Mouse (Mus musculus): ENCODE data around the gene Rnf135. TPM values are rescaled to one million over a fixed set of nuclear protein-coding genes. Genes with fewer than 3 reads are reported as not detected.
A peak's percentile ranks its signal among the peaks of the same experiment; 100 is the strongest.
"Not testable (repeated sequence)": the region's sequence is repeated elsewhere in the genome, so short reads cannot be mapped to it uniquely, and the experiment has no call there.

The Rnf135 gene
- total RNA-seq, 2 experiments from 2014 or later = 6.4 to 11.8 TPM

DNA sequence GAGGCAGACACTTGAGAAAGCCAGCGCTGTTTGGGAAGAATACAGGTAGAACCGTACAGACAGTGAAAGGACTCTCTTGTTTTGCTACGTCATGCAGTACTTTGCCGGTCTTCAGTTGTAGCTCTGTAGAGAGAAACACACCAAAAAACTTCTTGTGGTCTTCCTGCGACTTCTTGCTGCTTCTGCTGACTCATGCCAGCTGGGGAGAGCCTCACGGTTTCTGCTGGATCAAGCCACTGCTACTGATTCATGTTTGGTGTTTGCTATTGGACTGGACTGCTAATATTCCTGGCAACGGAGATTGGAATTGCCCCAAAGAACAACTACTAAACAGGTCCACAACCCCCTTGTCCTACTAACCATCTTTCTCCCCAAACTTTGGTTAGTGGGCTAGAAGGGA, 12.7 kb downstream of the Rnf135 start:
- no peak for ATAC-seq (replicated peaks; ENCODE audit: poor library complexity, severe bottlenecking)

DNA sequence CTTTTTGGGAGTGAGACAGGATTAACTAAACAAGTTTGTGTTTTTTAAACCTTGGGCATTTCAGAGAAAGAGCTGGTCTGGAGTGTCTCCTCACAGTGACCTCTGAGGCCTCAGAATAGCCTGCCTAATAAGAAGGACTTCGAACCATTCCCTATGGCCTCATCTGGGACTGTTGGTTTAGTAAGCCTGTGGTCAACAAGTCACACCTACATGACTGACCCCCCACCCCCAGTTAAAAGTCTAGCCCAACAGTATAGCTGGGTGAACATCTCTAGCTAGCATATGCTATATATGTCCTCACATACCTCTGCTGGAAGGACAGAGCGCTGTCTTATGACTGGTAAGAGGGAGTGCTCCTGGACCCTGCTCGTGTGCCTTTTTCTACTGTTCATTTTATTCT, 15.7 kb downstream of the Rnf135 start:
- ATAC-seq (replicated peaks; ENCODE audit: poor library complexity, severe bottlenecking) = no peak

DNA sequence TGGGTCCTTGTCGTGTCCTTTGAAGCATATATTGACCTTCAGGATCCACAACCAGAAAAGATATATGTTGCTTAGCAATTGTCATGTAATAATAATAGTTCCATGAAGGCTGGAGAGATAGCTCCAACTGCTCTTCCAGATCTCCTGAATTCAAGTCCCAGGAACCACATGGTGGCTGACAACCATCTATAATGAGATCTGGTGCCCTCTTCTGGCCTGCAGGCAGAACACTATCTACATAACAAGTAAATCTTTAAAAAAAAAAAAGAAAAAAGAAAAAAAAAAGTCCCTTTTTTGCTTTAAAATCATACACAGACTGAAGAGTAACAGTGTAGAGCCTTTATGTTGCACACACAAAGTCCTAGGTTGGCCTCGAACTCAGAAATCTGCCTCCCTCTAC, 16.1 kb downstream of the Rnf135 start:
- ATAC-seq (replicated peaks; ENCODE audit: poor library complexity, severe bottlenecking) = no peak

DNA sequence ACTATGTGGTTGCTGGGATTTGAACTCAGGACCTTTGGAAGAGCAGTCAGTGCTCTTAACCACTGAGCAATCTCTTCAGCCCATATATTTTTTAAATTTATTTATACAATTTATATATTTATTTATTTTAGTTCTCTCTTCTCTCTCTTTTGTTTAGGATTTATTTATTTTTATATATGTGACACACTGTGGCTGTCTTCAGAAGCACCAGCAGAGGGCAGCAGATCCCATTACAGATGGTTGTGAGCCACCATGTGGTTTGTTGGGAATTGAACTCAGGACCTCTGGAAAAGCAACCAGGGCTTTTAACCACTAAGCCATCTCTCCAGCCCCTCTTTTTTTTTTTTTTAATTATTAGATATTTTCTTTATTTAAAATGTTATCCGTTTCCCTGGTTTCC, 16.7 kb downstream of the Rnf135 start:
- ATAC-seq (replicated peaks; ENCODE audit: poor library complexity, severe bottlenecking) = no peak

DNA sequence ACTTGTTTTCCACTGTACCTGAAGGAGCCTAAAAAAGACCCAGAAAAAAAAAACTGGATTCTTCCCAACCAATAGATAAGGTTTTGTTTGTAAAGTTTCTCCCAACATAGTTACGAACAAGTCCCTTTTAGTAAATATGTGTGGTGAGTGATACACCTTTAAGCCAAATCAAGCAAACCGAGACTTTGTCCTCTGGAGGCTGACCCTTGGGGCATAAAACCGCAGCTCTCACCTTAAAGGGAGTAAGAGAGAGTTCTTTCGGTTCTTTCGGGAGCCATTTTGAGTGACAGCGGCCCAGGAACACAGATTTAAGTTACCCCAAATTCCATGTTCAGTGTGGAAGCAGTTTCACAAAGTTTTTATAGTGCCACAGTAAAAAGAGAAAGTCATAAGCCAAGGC, 18.6 kb downstream of the Rnf135 start:
- no peak for ATAC-seq (replicated peaks; ENCODE audit: poor library complexity, severe bottlenecking)

DNA sequence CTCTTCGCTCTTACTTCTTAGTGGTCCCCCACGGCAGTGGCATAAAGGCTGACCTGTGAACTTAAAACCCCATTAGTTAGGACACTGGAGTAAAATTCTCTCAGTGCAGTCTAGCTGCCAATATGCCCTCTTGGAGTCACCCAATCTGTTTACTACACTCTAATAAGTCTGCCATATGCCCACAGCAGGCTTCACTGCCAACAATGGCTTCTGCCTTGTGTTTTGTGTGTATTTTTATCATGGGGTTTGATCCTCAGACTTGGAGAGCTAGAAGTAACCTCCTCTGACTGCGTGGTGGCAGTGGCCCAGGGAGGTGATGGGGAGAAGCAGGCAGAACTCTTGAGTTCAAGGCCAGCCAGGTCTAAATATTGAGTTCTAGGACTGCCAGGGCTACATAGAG, 20.4 kb downstream of the Rnf135 start:
- no peak for ATAC-seq (replicated peaks; ENCODE audit: poor library complexity, severe bottlenecking)

DNA sequence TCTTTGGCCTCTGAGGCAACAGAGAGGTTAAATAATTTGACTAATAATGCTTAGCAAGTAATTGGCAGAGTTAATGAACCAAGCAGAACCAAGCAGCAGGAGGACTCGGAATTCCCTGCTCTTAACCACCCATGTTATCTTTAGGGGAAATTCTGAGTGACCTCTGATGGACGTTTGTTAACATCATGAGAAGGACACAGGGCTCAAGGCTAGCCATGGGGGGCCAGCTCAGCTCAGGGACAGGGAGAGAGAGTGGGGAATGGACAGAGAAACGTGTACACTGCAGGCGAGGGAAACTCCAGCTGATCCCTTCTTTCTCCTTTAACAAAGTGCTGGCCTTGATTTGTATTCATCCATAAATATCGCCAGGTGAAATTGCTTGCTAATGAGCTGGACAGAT, 21.3 kb downstream of the Rnf135 start:
- ATAC-seq (replicated peaks; ENCODE audit: poor library complexity, severe bottlenecking) = no peak

DNA sequence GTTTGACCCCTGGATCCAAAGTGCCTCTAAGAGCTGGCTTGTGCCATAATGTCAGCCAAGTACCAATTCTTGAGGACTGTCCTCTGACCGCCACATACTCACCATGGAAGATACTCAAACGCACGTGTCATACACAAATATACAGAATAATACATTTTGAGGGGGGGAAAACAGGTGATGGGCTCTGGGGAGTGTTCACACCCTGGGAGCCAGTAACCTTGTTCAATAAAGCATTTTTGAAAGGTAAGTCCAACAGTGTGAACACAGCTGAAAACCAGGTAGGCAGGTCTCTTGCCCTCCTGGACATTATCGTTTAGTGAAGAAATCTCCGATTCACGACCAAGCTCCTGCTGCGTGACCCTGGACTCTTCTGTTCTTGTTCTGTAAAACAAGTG, 24.8 kb downstream of the Rnf135 start:
- no peak for ATAC-seq (replicated peaks; ENCODE audit: poor library complexity, severe bottlenecking)

DNA sequence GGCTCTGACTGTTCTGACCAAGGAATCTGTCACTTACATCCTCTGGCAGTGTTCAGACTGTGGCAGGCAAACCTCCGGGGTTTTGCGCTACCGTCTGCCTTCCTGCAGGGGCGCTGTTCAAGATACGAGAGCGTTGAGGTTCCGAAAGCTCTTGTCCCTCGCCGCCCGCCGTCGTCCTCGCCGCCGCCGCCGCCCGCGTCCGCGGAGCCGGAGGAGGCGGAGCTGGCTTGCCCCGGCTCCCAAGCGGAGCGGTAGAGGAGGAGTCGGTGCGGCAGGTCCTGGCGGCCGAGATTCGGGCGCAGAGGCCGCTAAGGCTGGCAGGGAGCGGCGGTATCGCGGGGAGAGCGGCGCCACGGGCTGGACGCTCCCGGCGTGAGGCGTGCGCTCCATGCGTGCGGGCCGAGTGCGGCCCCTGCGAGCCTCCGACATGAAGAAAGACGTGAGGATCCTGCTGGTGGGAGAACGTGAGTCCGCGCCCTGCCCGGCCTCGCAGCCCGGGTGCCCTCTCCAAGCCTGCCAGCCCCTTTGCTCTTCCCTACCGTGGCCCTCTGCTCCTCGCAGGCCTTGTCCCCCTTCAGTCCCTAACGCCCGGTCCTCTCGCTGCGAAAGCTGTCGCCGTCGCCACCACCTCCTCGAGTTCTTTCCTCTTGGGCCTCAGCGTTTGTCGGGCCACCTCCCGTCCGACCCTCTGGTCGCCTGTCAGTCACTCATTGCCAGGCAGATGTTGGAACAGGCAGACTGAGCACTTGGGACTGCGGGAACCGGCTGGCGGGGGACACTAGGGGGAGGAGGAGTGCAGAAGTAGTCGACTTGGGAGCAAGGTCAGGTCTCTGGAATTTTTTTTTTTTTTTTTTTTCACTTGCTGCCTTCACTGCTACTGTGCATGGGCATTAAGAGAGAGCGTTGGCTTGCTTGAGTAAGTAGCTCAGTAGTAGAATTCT, 25.5 kb downstream of the Rnf135 start, which contains the start of gene Rhot1:
Gene Rhot1, plus strand, starts transcription at position 160 of the 941 bp plus-strand sequence.
- ATAC-seq (replicated peaks; ENCODE audit: poor library complexity, severe bottlenecking) = peak; percentile 88

DNA sequence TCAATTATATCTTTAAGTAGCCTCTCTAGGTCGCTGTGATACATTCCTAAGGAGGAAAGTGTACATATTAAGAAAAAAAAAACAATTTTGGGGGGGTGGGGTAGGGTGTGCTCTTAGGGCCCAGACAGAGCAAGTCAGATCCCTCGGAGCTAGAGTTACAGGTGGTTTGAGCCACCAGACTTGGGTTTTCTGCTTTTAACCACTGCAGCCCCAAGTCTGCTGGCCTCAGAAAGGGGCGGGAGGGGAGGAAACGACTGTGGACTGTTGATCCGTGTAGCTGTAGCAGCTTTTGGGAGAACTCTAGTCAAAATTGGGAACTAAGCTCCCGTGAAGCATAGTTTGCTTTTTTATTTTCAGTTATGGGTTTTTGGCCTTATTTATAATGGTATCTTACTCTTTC, 26.7 kb downstream of the Rnf135 start:
- peak; percentile 26; the same call in 1 of the 2 replicates for ATAC-seq (replicated peaks; ENCODE audit: poor library complexity, severe bottlenecking)

DNA sequence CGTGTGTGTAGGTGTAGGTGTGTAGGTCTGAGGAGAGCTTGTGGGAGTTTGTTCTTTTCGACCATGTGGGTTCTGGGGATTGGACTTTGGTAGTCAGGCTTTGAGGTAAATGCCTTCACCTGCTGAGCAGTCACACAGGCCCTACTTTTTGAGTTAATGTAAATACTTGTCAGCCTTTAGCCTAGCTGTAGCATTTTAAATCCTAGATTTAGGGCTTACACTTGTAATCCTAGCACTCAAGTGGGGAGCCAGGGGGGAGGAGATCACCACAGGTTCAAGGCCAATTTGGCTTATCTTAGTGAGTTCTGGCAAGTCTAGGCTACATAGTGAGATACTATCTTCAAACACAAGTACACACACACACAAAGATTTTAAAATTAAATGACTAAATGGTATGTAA, 28.6 kb downstream of the Rnf135 start:
- no peak for ATAC-seq (replicated peaks; ENCODE audit: poor library complexity, severe bottlenecking)

DNA sequence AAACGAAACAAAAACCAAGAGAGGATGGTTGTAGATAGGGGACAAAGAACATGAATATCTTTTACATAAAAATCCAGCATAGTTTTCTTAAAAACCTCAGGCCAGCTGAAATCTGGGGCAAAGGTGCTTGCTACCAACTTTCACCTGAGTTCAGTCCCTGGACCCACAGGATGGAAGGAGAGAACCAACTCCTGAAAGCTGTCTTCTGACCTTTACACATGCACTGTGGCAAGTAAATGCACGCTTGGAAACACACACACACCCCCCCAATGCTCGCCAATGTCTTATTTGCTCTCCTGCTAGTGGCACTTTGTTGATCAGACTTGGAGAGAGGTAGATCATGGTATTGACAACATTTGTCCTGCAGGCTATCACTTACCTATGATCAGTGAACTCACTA, 31.6 kb downstream of the Rnf135 start:
- no peak for ATAC-seq (replicated peaks; ENCODE audit: poor library complexity, severe bottlenecking)

DNA sequence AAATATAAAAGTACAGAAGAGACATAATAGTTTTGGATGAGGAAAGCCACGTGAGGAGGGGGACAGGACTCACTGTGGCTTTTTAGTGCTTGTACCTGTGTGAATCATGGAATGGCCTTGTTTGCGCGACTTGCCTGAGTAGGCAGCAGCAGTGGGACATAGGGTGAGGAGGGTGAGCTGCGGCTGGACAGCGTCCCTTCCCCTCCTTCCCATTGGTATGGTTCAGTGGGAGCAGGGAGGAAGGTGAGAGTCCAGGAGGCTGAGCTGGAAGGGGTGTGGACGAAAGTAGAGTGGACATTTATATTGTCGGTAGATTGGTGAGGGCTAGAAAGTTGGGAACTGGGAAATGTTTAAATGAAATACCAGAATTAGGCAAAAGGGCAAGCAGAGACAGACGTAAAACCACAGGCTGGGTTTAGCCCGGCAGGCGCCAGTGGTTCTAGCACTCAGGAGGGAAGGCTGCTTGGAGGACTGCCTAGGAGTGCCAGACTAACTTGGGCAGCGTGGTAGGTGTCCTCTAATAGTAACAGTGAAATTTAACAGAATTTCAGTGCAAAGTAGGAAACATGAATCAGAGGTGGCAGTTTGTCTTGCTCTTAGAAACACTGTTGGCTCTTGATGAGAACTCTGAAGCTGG, 35.1 kb downstream of the Rnf135 start:
- no peak for ATAC-seq (replicated peaks; ENCODE audit: poor library complexity, severe bottlenecking)

DNA sequence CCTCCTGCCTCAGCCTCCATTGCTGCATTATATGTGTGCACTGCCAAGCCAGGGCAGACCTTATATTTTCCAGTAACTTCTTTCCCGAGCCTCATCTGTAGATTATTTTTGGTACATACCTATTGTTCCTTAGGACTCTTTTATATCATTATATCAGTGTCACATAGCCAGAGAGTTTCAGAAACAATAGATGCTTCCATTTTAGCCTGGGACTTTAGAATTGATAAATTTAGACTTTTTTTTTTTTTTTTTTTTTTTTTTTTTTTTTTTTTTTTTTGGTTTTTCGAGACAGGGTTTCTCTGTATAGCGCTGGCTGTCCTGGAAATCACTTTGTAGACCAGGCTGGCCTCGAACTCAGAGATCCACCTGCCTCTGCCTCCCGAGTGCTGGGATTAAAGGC, 46.4 kb downstream of the Rnf135 start:
- not testable (repeated sequence) for ATAC-seq (replicated peaks; ENCODE audit: poor library complexity, severe bottlenecking)

DNA sequence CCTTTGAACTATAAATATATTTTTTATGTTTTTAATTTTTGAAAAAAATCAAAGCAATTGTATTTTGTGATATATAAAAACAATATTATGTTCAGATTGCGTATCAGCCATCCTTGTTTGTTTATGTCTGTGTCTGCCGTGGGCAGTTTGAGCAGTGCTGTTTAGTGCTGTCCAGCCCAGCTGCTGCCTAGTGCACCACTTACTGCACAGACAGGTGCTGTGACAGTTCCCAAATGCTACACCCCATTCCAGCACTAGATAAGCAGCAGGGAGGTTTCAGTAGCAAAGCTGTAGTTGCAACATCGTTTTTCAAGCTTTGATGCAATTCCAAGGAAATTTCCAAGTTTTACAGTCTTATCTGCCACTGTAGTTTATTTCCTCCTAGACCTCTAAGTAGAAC, 53.6 kb downstream of the Rnf135 start:
- ATAC-seq (replicated peaks; ENCODE audit: poor library complexity, severe bottlenecking) = no peak

DNA sequence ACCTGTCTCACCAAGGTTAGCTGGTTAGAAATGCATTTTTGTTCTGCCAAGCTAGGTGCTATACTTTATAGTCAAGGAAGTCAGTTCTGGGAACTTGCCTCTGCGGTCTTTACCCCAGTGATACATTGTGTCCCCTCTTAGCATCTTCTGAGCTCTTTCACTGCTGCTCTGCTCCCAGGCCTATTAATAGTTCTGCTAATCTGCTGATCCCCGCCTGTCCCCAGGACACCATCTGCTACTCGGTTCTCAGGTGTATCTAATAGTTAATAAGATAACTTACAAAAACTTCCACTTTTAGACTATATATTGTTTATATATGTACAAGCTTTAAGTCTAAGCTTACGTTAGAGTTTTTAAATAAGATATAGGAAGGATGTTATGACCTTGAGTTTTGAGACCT, 54.7 kb downstream of the Rnf135 start:
- ATAC-seq (replicated peaks; ENCODE audit: poor library complexity, severe bottlenecking) = no peak

DNA sequence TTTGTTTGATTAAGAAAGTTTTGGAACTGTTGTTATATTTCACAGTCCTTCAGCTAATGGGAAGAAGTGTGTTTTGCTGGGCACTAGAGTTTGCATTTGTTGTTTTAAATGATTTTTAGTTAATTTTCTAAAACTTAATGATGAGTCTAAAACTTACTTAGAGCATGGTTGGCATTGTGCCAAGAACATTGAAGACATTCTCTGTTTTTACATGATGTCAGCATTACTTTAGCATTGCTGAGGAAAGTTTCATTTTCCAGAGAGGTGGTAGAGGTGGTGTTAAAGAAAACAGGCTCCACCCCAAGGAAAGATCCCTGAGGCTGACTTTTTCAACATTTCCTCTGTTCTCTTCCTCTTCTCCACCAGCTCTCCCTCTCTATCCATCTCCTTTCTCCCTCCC, 63.4 kb downstream of the Rnf135 start:
- no peak for ATAC-seq (replicated peaks; ENCODE audit: poor library complexity, severe bottlenecking)

DNA sequence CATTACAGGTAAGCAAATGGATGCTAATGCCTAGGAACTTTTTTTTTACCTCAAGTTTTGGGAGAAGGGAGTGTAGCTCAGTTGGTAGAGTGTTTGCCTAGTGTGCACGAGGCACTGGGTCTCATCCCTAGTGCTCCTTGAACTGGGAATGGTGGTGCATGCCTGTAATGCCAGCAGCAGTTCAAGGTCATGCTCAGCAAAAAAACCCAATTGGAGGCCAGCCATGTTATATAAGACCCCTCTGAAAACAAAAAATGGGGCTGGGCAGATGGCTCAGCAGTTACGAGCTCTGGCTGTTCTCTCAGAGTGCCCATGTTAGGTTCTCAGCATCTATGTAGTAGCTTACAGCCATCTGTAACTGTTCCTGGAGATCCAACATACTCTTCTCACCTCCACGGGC, 64.9 kb downstream of the Rnf135 start:
- no peak for ATAC-seq (replicated peaks; ENCODE audit: poor library complexity, severe bottlenecking)
